Mouse (Mus musculus) heart, embryonic 12.5 days (tissue): ENCODE measurements at regions not wholly inside any gene's neighbourhood (a gene's known extent, or its start where the extent isn't known, plus 50 kb on each side); places are given as distances from the start of the nearest gene placed in this dataset.
"Not testable (repeated sequence)": the region's sequence is repeated elsewhere in the genome, so short reads cannot be mapped to it uniquely, and the experiment has no call there.

Experiments
- ATAC-seq: fragments of 200-750 bp; cut with Nextera tagmentation; 2 replicates; pipeline ENCODE4 v1.8.0; 2017; ENCODE audit warnings: moderate TSS enrichment, moderate library complexity; ENCODE audit not compliant: insufficient number of reproducible peaks, low FRiP score
- H3K27ac ChIP-seq: fragments of 300-500 bp; sonication (generic); 2 replicates; pipeline ENCODE4 v1.5.1; 2016; ENCODE audit warnings: mild to moderate bottlenecking, moderate library complexity; ENCODE audit not compliant: poor library complexity, severe bottlenecking
- H3K27me3 ChIP-seq: fragments of 300-500 bp; sonication (generic); replicated peaks from 2 replicates; pipeline ENCODE4 v1.6.1; 2016; ENCODE audit warnings: mild to moderate bottlenecking, moderate library complexity
- H3K36me3 ChIP-seq: fragments of 300-500 bp; sonication (generic); 2 replicates; pipeline ENCODE4 v1.6.1; 2016; ENCODE audit warnings: mild to moderate bottlenecking, moderate library complexity
- H3K4me1 ChIP-seq: fragments of 300-500 bp; sonication (generic); replicated peaks from 2 replicates; pipeline ENCODE4 v1.6.1; 2016; ENCODE audit warnings: mild to moderate bottlenecking
- H3K4me2 ChIP-seq: fragments of 300-500 bp; sonication (generic); 2 replicates; pipeline ENCODE4 v1.6.1; 2016; ENCODE audit warnings: mild to moderate bottlenecking, moderate library complexity
- H3K4me3 ChIP-seq: fragments of 300-500 bp; sonication (generic); 2 replicates; pipeline ENCODE4 v1.5.1; 2016; ENCODE audit warnings: mild to moderate bottlenecking
- H3K9ac ChIP-seq: fragments of 300-500 bp; sonication (generic); 2 replicates; pipeline ENCODE4 v1.6.1; 2016; ENCODE audit warnings: mild to moderate bottlenecking, moderate library complexity
- H3K9me3 ChIP-seq: fragments of 300-500 bp; sonication (generic); replicated peaks from 2 replicates; pipeline ENCODE4 v1.6.1; 2016; ENCODE audit warnings: mild to moderate bottlenecking, moderate library complexity
- WGBS: fragments of 180-500 bp; shearing (Covaris S2); methylation state at CpG from one replicate; pipeline ENCODE4 v1.1.7; 2016; 5-methylcytosine and 5-hydroxymethylcytosine counted together

DNA sequence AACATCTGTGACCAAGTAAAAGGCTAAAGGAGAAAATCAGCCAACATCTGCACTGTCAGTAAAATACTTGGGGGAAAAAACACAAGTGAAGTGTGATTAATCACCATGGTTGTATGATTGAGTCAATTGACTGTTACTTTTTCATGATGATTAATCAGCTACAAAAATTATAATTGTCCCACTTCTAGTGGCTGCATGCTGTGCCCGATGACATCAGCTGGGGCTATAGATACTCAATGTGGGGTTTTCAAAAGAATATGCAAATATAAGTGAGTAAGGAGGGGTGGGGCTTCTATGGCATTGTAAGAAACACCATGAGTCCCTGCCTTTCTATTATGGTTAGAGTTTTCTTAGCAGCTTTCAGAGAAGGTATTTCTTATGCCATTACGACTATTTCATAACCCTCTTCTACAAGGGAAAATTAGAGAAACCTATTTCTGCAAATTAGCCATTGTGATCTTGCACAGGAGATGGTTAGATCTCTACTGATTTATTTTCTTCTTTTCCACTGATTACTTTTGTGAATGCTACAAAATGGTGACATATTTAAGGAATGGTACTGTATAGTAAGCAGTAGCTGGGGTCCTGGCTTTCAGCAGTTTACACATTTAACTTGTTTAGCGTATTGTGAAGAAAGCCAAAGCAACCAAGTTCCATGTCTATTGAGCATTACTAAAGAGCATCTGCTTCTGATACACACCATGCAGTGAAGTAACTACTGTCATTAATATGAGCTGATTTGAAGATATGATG lies 660.1 kb upstream of the Pou3f2 start:
- no peak for ATAC-seq
- 78% methylated on average over 3 of the region's 3 CpGs for WGBS
- no peak overlapping the region for H3K4me2 ChIP-seq
- no peaks in the 10 kb centered on the region for H3K9me3 ChIP-seq
- H3K4me1 ChIP-seq = no peaks in the 10 kb centered on the region
- no peak overlapping the region for H3K9ac ChIP-seq
- H3K36me3 ChIP-seq = no peaks in the 10 kb centered on the region
- no peaks in the 10 kb centered on the region for H3K27me3 ChIP-seq
- H3K27ac ChIP-seq = no peak overlapping the region
- no peak overlapping the region for H3K4me3 ChIP-seq

- no peaks in the 10 kb centered on the region for H3K9me3 ChIP-seq
- no peak overlapping the region for H3K4me3 ChIP-seq
- H3K36me3 ChIP-seq = no peaks in the 10 kb centered on the region
- ATAC-seq = no peak
- H3K9ac ChIP-seq = no peak overlapping the region
- H3K27ac ChIP-seq = no peak overlapping the region
- 32% methylated on average over 2 of the region's 2 CpGs for WGBS
- no peaks in the 10 kb centered on the region for H3K27me3 ChIP-seq
- no peaks in the 10 kb centered on the region for H3K4me1 ChIP-seq
- H3K4me2 ChIP-seq = no peak overlapping the region
These were observed 645.2 kb upstream of the Pou3f2 start for GRCm38 (mm10) chr4:23133386-23133785.

DNA sequence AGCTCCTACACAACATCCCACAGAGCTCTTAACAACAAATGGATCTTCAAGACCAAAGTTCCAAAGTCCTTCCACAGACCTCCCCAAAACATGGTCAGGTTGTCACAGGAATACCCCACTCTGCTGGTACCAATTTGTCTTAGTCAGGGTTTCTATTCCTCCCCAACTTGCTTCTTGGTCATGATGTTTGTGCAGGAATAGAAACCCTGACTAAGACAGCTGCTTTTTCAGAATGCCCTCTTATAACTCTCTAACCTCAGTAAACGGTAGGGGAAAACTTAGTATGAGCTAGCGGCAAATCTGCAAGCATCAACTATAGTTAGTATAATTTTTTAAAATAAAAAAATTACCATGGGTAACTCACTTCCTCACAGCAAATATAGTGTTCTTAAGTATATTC lies 613.3 kb upstream of the Pou3f2 start:
- not testable (repeated sequence) for H3K9ac ChIP-seq, H3K36me3 ChIP-seq, H3K4me2 ChIP-seq, H3K4me1 ChIP-seq, H3K27ac ChIP-seq, H3K27me3 ChIP-seq, H3K4me3 ChIP-seq, H3K9me3 ChIP-seq, ATAC-seq
- WGBS = 92% methylated on average over 2 of the region's 2 CpGs

GRCm38 (mm10) chr4:23079521-23079920 lies 591.4 kb upstream of the Pou3f2 start:
- no peak overlapping the region for H3K27ac ChIP-seq
- H3K4me1 ChIP-seq = no peaks in the 10 kb centered on the region
- ATAC-seq = no peak
- WGBS = 90% methylated on average over 5 of the region's 5 CpGs
- no peaks in the 10 kb centered on the region for H3K36me3 ChIP-seq
- no peak overlapping the region for H3K4me2 ChIP-seq
- H3K9me3 ChIP-seq = 0 out of 2 replicates have a peak, but pooled peaks cover 3% of the 10 kb centered on the region
- no peak overlapping the region for H3K4me3 ChIP-seq
- no peaks in the 10 kb centered on the region for H3K27me3 ChIP-seq
- H3K9ac ChIP-seq = no peak overlapping the region

GRCm38 (mm10) chr4:23077603-23078002 lies 589.4 kb upstream of the Pou3f2 start:
- no peaks in the 10 kb centered on the region for H3K4me1 ChIP-seq
- H3K27ac ChIP-seq = no peak overlapping the region
- H3K4me3 ChIP-seq = no peak overlapping the region
- no peak for ATAC-seq
- no peaks in the 10 kb centered on the region for H3K36me3 ChIP-seq
- no peak overlapping the region for H3K4me2 ChIP-seq
- no peaks in the 10 kb centered on the region for H3K27me3 ChIP-seq
- no peak overlapping the region for H3K9ac ChIP-seq
- no peaks in the 10 kb centered on the region for H3K9me3 ChIP-seq
- WGBS = 54% methylated on average over 2 of the region's 2 CpGs

DNA sequence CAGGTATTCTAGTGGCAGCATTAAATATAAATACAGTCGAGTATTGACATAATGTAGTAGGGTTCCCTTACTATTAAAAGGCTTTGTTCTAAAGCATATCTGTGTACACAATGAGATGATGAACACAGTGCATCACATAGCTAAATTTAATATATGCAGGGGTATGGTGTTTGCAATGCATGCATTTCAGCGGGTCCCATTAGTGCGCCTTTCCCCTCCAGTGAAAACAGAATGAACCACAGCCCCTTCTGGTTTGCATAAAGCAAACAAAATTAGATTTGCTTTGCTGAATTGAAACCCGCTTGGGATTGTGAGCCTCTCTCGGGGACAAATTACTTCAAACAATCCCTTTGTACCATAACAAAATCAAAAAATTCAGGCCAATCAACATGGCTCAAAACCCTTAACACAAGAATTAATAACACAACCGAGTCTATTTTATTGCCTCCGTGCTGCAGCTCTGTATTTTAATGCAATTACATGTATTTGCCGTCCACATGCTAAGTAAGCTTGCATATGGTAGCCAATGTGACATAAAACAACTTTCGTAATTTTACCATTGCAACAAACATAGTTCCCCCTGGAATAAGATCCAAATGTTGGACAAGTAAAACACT lies 562.6 kb upstream of the Pou3f2 start:
- Histone ChIP-seq H3K9ac (no peak overlapping the region), H3K4me1 (no peaks in the 10 kb centered on the region), H3K4me2 (no peak overlapping the region), H3K36me3 (no peaks in the 10 kb centered on the region), H3K27ac (no peak overlapping the region), H3K27me3 (no peaks in the 10 kb centered on the region), H3K4me3 (no peak overlapping the region), H3K9me3 (no peaks in the 10 kb centered on the region)
- no peak for ATAC-seq
- 82% methylated on average over 9 of the region's 9 CpGs for WGBS

DNA sequence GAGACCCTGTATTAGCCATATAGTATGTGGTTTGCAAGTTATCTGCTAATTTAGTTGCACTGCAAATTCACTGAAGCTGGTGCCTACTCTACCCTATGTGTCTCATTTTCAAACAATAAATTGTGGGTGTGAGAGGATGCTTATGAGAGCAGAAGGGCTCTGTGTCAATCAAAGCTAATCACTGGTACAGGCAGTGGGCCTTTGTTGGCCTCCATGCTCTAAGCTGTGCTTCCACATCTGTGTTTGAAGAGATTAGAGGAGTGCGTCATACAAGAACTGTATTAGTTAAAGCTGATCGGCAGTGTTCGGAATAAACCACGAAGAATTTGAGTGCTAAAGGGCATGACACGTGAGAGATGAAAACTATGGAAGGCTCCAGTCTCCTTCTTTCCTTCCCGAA lies 549.6 kb upstream of the Pou3f2 start:
- H3K36me3 ChIP-seq = no peaks in the 10 kb centered on the region
- no peak overlapping the region for H3K4me3 ChIP-seq
- no peaks in the 10 kb centered on the region for H3K4me1 ChIP-seq
- no peak overlapping the region for H3K27ac ChIP-seq
- no peak overlapping the region for H3K9ac ChIP-seq
- no peak for ATAC-seq
- no peaks in the 10 kb centered on the region for H3K9me3 ChIP-seq
- WGBS = 77% methylated on average over 6 of the region's 6 CpGs
- no peaks in the 10 kb centered on the region for H3K27me3 ChIP-seq
- no peak overlapping the region for H3K4me2 ChIP-seq

DNA sequence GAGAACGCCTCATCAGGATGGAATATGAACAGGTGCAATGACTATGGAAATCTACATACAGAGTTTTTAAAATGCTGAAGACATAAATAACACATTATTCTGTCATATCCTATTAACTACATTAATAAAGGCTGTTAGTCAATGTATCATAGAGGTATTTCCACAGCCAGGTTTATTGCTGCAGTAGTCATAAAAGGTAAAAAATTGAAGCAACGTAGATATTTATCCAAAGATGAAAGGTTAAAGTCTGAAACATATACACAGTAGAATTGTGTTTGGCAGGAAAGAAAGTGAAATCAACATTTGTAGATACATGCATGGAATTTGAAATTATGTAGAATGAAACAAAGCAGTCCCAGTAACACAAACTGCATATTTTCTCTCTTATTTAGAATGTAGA lies 543.1 kb upstream of the Pou3f2 start:
- ATAC-seq = no peak
- no peak overlapping the region for H3K4me2 ChIP-seq
- no peaks in the 10 kb centered on the region for H3K4me1 ChIP-seq
- H3K27ac ChIP-seq = no peak overlapping the region
- no peaks in the 10 kb centered on the region for H3K9me3 ChIP-seq
- no peak overlapping the region for H3K9ac ChIP-seq
- H3K27me3 ChIP-seq = no peaks in the 10 kb centered on the region
- 79% methylated on average over 2 of the region's 2 CpGs for WGBS
- H3K4me3 ChIP-seq = no peak overlapping the region
- H3K36me3 ChIP-seq = no peaks in the 10 kb centered on the region

DNA sequence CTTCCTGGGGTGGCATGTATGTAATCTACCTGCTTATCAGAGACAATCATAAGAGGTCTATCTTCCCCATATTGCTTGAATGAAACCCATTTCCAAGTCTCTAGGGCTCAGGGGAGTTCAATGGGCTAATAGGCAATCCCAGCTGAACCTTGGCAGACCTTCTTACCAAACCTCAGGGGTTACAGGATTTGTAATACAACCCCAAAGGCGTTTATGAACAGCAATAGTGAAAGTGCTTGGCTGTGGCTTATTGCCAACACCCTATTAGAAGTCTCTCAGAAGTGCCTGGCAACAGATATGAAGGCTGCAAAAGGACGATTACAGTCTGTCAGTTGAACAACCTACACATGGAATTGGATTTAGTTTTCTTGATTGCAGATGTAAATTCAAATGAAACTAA lies 534.0 kb upstream of the Pou3f2 start:
- Histone ChIP-seq H3K4me2 (no peak overlapping the region), H3K36me3 (no peaks in the 10 kb centered on the region), H3K4me1 (no peaks in the 10 kb centered on the region), H3K9ac (no peak overlapping the region), H3K9me3 (no peaks in the 10 kb centered on the region), H3K27ac (no peak overlapping the region), H3K27me3 (no peaks in the 10 kb centered on the region), H3K4me3 (no peak overlapping the region)
- 36% methylated on average over 2 of the region's 2 CpGs for WGBS
- ATAC-seq = no peak

- H3K9ac ChIP-seq = no peak overlapping the region
- 68% methylated on average over 2 of the region's 2 CpGs for WGBS
- H3K4me2 ChIP-seq = no peak overlapping the region
- no peak overlapping the region for H3K27ac ChIP-seq
- no peaks in the 10 kb centered on the region for H3K27me3 ChIP-seq
- no peak overlapping the region for H3K4me3 ChIP-seq
- no peaks in the 10 kb centered on the region for H3K4me1 ChIP-seq
- no peaks in the 10 kb centered on the region for H3K36me3 ChIP-seq
- no peaks in the 10 kb centered on the region for H3K9me3 ChIP-seq
- ATAC-seq = no peak
These were observed 522.2 kb upstream of the Pou3f2 start for GRCm38 (mm10) chr4:23010346-23010745.

- H3K36me3 ChIP-seq = not testable (repeated sequence)
- 62% methylated on average over 3 of the region's 3 CpGs for WGBS
These were observed 521.0 kb upstream of the Pou3f2 start for GRCm38 (mm10) chr4:23009196-23009595.

DNA sequence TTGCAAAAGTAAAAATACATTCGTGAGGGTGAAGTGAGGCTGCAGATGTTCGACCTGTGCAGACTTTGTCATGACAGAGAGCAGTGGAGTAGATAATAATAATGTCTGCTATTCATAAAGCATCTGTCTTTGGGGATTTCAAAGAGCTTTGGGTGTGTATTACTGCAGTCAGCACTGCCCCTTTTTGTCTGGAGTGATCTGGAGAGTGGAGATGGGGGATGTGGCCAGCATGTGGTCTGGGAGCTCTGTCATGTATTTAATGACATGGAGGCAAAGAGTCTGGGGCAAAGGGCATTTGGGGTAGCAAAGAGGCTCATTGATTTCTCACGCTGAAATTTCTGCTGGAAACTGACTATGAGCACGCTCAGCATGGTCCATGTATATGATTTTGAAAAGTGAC lies 510.8 kb upstream of the Pou3f2 start:
- Histone ChIP-seq H3K4me2 (no peak overlapping the region), H3K9ac (no peak overlapping the region), H3K27ac (no peak overlapping the region), H3K36me3 (no peaks in the 10 kb centered on the region), H3K4me1 (no peaks in the 10 kb centered on the region), H3K27me3 (no peaks in the 10 kb centered on the region), H3K4me3 (no peak overlapping the region), H3K9me3 (no peaks in the 10 kb centered on the region)
- WGBS = 48% methylated on average over 4 of the region's 4 CpGs
- no peak for ATAC-seq

More at GRCm38 (mm10) chr4:23009196-23009595, 521.0 kb upstream of the Pou3f2 start:
- H3K9me3 ChIP-seq, H3K27me3 ChIP-seq, H3K27ac ChIP-seq, H3K4me3 ChIP-seq, H3K4me2 ChIP-seq, H3K4me1 ChIP-seq, ATAC-seq, H3K9ac ChIP-seq: not testable (repeated sequence)
